Mouse (Mus musculus): Measurements from ENCODE around the gene Slit3. TPM values are rescaled to one million over a fixed set of nuclear protein-coding genes. Genes with fewer than 3 reads are reported as not detected.

Slit3 gene
- total and polyA plus RNA-seq, 3 experiments, result not detected

- no peaks in the 10 kb centered on the region for H3K79me2 ChIP-seq (ENCODE audit: control insufficient read depth, insufficient read depth, low read length, poor library complexity)
- no peak for DNase-seq (ENCODE audit: low read depth, low spot score)
- H3K9ac ChIP-seq (ENCODE audit: control insufficient read depth, low read depth, low read length, poor library complexity, severe bottlenecking), result no peak overlapping the region
- no peaks in the 10 kb centered on the region for H3K4me1 ChIP-seq (ENCODE audit: control insufficient read depth in 1 of 2, insufficient read depth in 2 of 2, low read length in 2 of 2)
- no peak overlapping the region for H3K4me3 ChIP-seq (ENCODE audit: control insufficient read depth in 1 of 2, insufficient read depth in 1 of 2, low read depth in 2 of 2, low read length in 2 of 2)
- no peaks in the 10 kb centered on the region for H3K27me3 ChIP-seq (ENCODE audit: control insufficient read depth in 1 of 2, insufficient read depth in 2 of 2, low read length in 2 of 2)
- no peaks in the 10 kb centered on the region for H3K36me3 ChIP-seq (ENCODE audit: control insufficient read depth in 1 of 2, insufficient read depth in 2 of 2, low read length in 2 of 2)
- TF ChIP-seq EP300 (IDR thresholded peaks at IDR 0.05; ENCODE audit: low read depth in 1 of 2, low read length in 2 of 2), result no peak
- H3K27ac ChIP-seq (ENCODE audit: control insufficient read depth, low read depth, low read length), result no peak overlapping the region
- H3K9me3 ChIP-seq (replicated peaks; ENCODE audit: insufficient read depth, low read length), result no peaks in the 10 kb centered on the region
Observed at GRCm38 (mm10) chr11:35147818-35148445, 26.9 kb downstream of the Slit3 start.

DNA sequence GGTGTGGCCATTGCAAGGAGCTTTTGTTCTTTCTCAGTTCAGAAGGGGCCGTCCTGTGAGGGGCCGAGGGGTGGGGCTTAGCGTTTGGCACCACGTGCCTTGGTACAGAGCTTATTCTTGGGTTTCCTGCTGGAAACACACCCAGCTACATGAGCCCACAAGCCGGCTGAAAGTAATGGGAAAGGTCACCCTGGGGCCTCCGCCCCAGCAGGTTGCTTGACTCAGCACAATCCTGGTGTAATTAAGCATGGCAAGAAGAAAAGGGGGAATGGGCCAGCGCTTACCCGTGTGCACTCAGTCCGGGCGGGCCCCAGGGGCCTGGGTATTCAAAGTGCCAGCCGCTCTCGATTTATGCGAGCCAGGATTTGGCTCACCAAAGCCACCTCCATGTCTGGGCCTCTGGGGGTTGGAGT lies 30.5 kb downstream of the Slit3 start:
- Histone ChIP-seq H3K4me1 (ENCODE audit: control insufficient read depth in 1 of 2, insufficient read depth in 2 of 2, low read length in 2 of 2) (no peaks in the 10 kb centered on the region), H3K36me3 (ENCODE audit: control insufficient read depth in 1 of 2, insufficient read depth in 2 of 2, low read length in 2 of 2) (no peaks in the 10 kb centered on the region), H3K27ac (ENCODE audit: control insufficient read depth, low read depth, low read length) (no peak overlapping the region), H3K79me2 (ENCODE audit: control insufficient read depth, insufficient read depth, low read length, poor library complexity) (no peaks in the 10 kb centered on the region), H3K27me3 (ENCODE audit: control insufficient read depth in 1 of 2, insufficient read depth in 2 of 2, low read length in 2 of 2) (no peaks in the 10 kb centered on the region), H3K4me3 (ENCODE audit: control insufficient read depth in 1 of 2, insufficient read depth in 1 of 2, low read depth in 2 of 2, low read length in 2 of 2) (no peak overlapping the region), H3K9ac (ENCODE audit: control insufficient read depth, low read depth, low read length, poor library complexity, severe bottlenecking) (no peak overlapping the region), H3K9me3 (replicated peaks; ENCODE audit: insufficient read depth, low read length) (no peaks in the 10 kb centered on the region)
- TF ChIP-seq TCF12 (IDR thresholded peaks at IDR 0.05; ENCODE audit: low read depth, low read length) (no peak), JUND (IDR thresholded peaks at IDR 0.05; ENCODE audit: low read depth, low read length) (no peak), TBP (IDR thresholded peaks at IDR 0.05; ENCODE audit: low read depth, low read length) (no peak), SIN3A (IDR thresholded peaks at IDR 0.05; ENCODE audit: low read length) (no peak), ELF1 (IDR thresholded peaks at IDR 0.05; ENCODE audit: low read depth, low read length) (no peak), CTCF (IDR thresholded peaks at IDR 0.05 in 2 of 3, conservative IDR thresholded peaks at IDR 0.05 in 1 of 3; ENCODE audit: control insufficient read depth in 1 of 3, insufficient read depth in 1 of 3, low read depth in 2 of 3, low read length in 3 of 3, poor library complexity in 1 of 3, severe bottlenecking in 1 of 3) (no peak), USF1 (IDR thresholded peaks at IDR 0.05; ENCODE audit: low read depth, low read length) (no peak), ZMIZ1 (IDR thresholded peaks at IDR 0.05; ENCODE audit: low read depth, low read length) (no peak), MAFK (IDR thresholded peaks at IDR 0.05; ENCODE audit: borderline replicate concordance, low read depth, low read length) (no peak), UBTF (IDR thresholded peaks at IDR 0.05; ENCODE audit: borderline replicate concordance, insufficient read depth, low read depth, low read length) (no peak)
- DNase-seq (ENCODE audit: low read depth, low spot score), result no peak

DNA sequence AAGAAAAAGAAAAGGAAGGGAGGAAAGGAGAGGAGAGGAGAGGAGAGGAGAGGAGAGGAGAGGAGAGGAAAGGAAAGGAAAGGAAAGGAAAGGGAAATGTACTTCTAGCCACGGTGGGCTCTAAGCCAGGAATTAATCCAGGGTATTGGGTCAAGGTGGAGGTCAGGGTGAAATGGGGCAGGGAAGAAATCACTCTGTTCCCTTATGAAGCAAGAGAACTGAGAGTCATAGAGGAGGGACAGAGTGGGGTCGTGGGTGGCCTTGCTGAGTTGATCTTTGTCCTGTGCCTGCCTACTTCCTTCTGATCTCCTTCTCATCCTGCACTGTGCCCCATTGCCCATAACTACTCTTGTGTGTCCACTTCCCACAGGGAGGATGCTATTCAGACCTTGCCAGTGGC lies 31.9 kb downstream of the Slit3 start:
- no peaks in the 10 kb centered on the region for H3K27me3 ChIP-seq (ENCODE audit: control insufficient read depth in 1 of 2, insufficient read depth in 2 of 2, low read length in 2 of 2)
- no peaks in the 10 kb centered on the region for H3K79me2 ChIP-seq (ENCODE audit: control insufficient read depth, insufficient read depth, low read length, poor library complexity)
- H3K4me3 ChIP-seq (ENCODE audit: control insufficient read depth in 1 of 2, insufficient read depth in 1 of 2, low read depth in 2 of 2, low read length in 2 of 2), result no peak overlapping the region
- no peak overlapping the region for H3K27ac ChIP-seq (ENCODE audit: control insufficient read depth, low read depth, low read length)
- H3K4me1 ChIP-seq (ENCODE audit: control insufficient read depth in 1 of 2, insufficient read depth in 2 of 2, low read length in 2 of 2), result no peaks in the 10 kb centered on the region
- H3K36me3 ChIP-seq (ENCODE audit: control insufficient read depth in 1 of 2, insufficient read depth in 2 of 2, low read length in 2 of 2), result no peaks in the 10 kb centered on the region
- no peak overlapping the region for H3K9ac ChIP-seq (ENCODE audit: control insufficient read depth, low read depth, low read length, poor library complexity, severe bottlenecking)
- no peak for DNase-seq (ENCODE audit: low read depth, low spot score)
- TF ChIP-seq USF2 (IDR thresholded peaks at IDR 0.05; ENCODE audit: borderline replicate concordance in 1 of 2, insufficient read depth in 1 of 2, low read depth in 1 of 2, low read length in 2 of 2) (no peak), BHLHE40 (IDR thresholded peaks at IDR 0.05; ENCODE audit: borderline replicate concordance, low read depth, low read length) (no peak), POLR2AphosphoS5 (IDR thresholded peaks at IDR 0.05; ENCODE audit: borderline replicate concordance, low read depth, low read length) (no peak), UBTF (IDR thresholded peaks at IDR 0.05; ENCODE audit: borderline replicate concordance, insufficient read depth, low read depth, low read length) (no peak), MAFK (IDR thresholded peaks at IDR 0.05; ENCODE audit: borderline replicate concordance, low read depth, low read length) (no peak), MAX (IDR thresholded peaks at IDR 0.05; ENCODE audit: low read length) (no peak), ETS1 (IDR thresholded peaks at IDR 0.05; ENCODE audit: low read depth, low read length) (no peak), GABPA (IDR thresholded peaks at IDR 0.05; ENCODE audit: low read depth, low read length) (no peak), TBP (IDR thresholded peaks at IDR 0.05; ENCODE audit: low read depth, low read length) (no peak), KAT2A (conservative IDR thresholded peaks at IDR 0.05; ENCODE audit: low read depth, low read length) (no peak), TCF12 (IDR thresholded peaks at IDR 0.05; ENCODE audit: low read depth, low read length) (no peak), MXI1 (IDR thresholded peaks at IDR 0.05; ENCODE audit: low read depth, low read length) (no peak), MEF2A (IDR thresholded peaks at IDR 0.05; ENCODE audit: extremely low read depth, insufficient replicate concordance, low read depth, low read length, poor library complexity, severe bottlenecking) (no peak), ZKSCAN1 (IDR thresholded peaks at IDR 0.05; ENCODE audit: low read depth, low read length) (no peak)
- H3K9me3 ChIP-seq (replicated peaks; ENCODE audit: insufficient read depth, low read length), result no peaks in the 10 kb centered on the region

All from MEL (cell line).